Mouse (Mus musculus) stomach, postnatal 0 days (tissue): ENCODE results near the gene Ndnf.

Experiments used
- CTCF ChIP-seq: IDR thresholded peaks from 2 replicates; pipeline ENCODE4 v1.5.1; 2016; ENCODE audit warnings: antibody characterized with exemption, low read depth, mild to moderate bottlenecking, moderate library complexity
- EP300 ChIP-seq: optimal IDR thresholded peaks from 2 replicates; pipeline ENCODE3; 2016; ENCODE audit warnings: antibody characterized with exemption

DNA sequence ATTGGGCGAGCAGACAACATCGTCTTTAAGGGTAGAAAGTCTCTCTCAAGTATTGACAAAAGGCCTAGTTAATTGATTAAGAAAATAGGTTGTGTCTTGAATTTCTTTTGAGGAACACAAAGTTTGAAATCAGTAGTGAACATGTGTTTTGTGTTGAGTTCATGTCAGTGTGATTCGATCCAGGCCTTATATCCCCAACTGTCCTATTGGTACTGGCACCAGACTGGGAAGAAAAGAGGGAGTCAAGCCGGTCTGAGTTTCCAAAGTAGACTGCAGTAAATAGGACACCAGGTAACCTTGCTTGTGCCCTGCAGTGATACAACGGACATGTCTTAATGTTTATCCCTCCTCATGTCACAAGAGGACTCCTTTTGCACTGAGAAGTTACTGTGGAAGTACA is 87.8 kb downstream of the Ndnf start:
- TF ChIP-seq CTCF (no peak), EP300 (no peak)
